Mouse (Mus musculus): Measurements from ENCODE around the gene Trp53bp2.

DNA sequence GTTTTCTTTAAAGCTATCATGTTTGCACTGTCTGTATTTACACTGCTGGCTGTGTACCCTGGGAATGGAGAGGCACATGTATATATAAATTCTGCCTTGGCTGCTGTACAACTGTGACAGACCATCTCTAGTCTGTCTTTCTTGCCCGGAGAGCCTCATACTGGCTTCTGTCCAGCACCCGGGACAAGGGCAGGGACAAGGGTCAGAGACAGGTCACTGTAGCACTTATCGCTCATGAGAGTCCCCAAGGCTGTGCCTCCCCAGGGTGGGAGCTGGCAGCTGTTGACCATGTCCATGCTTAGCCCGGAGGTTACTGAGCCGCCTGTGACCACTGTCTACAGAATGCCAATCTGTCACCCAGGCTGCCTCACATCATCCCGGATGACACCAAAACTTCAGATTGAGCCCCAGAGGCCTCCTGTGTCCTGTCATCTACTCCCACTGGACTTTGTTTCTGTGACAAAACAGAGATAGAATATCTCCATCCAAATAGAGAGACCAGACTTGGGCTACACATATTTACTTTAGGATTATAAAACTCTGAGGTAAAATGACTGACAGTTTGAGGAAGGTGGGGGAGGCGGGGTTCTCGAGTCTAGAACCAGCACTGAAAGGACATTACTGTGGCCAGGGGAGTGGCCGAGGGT is 90.6 kb downstream of the Trp53bp2 start:
- TF ChIP-seq CTCF (IDR thresholded peaks at IDR 0.05; ENCODE audit: control insufficient read depth, insufficient read depth, insufficient read length) (no peak), FOSL1 (IDR thresholded peaks at IDR 0.05; ENCODE audit: insufficient read depth, low read length, poor library complexity, severe bottlenecking) (no peak)

Measured in C2C12 (cell line).